Mouse (Mus musculus) right cerebral cortex, postnatal 4 days (tissue): ENCODE measurements around the gene Tmco5.
"Not testable (repeated sequence)": the region's sequence is repeated elsewhere in the genome, so short reads cannot be mapped to it uniquely, and the experiment has no call there.

ENCODE experiments used
- DNase-seq: peaks from one replicate; pipeline ENCODE4 v3.0.0-alpha.2; 2022

Tmco5 gene

GRCm38 (mm10) chr2:116923684-116924083, 45.2 kb downstream of the Tmco5 start:
- DNase-seq = no peak

- DNase-seq = no peak
Measured at GRCm38 (mm10) chr2:116924292-116924691, 45.8 kb downstream of the Tmco5 start.

- DNase-seq = no peak
Measured at GRCm38 (mm10) chr2:116925230-116925629, 46.7 kb downstream of the Tmco5 start.

GRCm38 (mm10) chr2:116932218-116932617, 53.7 kb downstream of the Tmco5 start:
- no peak for DNase-seq

GRCm38 (mm10) chr2:116934236-116934635, 55.7 kb downstream of the Tmco5 start:
- DNase-seq = not testable (repeated sequence)

GRCm38 (mm10) chr2:116934776-116935175, 56.3 kb downstream of the Tmco5 start:
- no peak for DNase-seq

- no peak for DNase-seq
Measured at GRCm38 (mm10) chr2:116936371-116936770, 57.9 kb downstream of the Tmco5 start.

GRCm38 (mm10) chr2:116937166-116937565, 58.7 kb downstream of the Tmco5 start:
- no peak for DNase-seq

GRCm38 (mm10) chr2:116941816-116942215, 63.3 kb downstream of the Tmco5 start:
- DNase-seq = no peak
